Mouse (Mus musculus) ES-Bruce4 (cell line): ENCODE measurements at regions not wholly inside any gene's neighbourhood (a gene's known extent, or its start where the extent isn't known, plus 50 kb on each side); places are given as distances from the start of the nearest gene placed in this dataset.

Experiments used
- CTCF ChIP-seq: IDR thresholded peaks from one replicate; pipeline ENCODE4 v1.8.1; 2011; ENCODE audit warnings: low read depth, low read length
- EP300 ChIP-seq: IDR thresholded peaks from 2 replicates; pipeline ENCODE4 v1.6.1; 2011; ENCODE audit warnings: low read depth, low read length; ENCODE audit not compliant: insufficient read depth
- POLR2A ChIP-seq: IDR thresholded peaks from one replicate; pipeline ENCODE4 v1.8.1; 2011; ENCODE audit warnings: low read length; ENCODE audit not compliant: insufficient read depth

- TF ChIP-seq CTCF, result no peak
- TF ChIP-seq POLR2A, result no peak
- TF ChIP-seq EP300, result no peak
These were observed 300.8 kb downstream of the Gm11011 start for GRCm38 (mm10) chr2:169286701-169287100.
